Mouse (Mus musculus) lung, adult 2 months (tissue): ENCODE results near the gene Atg9a.

Source experiments
- CTCF ChIP-seq: fragments of 200-500 bp; IDR thresholded peaks from 2 replicates; pipeline ENCODE4 v1.5.1; 2011; ENCODE audit warnings: mild to moderate bottlenecking, low read length, control low read depth; ENCODE audit not compliant: insufficient read depth
- POLR2A ChIP-seq: fragments of 200-500 bp; IDR thresholded peaks from 2 replicates; pipeline ENCODE4 v1.6.1; 2011; ENCODE audit warnings: low read depth, mild to moderate bottlenecking, control low read depth, low read length, borderline replicate concordance; ENCODE audit errors: extremely low read depth

GRCm38 (mm10) chr1:75181377-75181870, 10.6 kb downstream of the Atg9a start:
- TF ChIP-seq CTCF (no peak), POLR2A (no peak)
